Mouse (Mus musculus): Measurements from ENCODE around the gene Klhl5. TPM values are rescaled to one million over a fixed set of nuclear protein-coding genes. Genes with fewer than 3 reads are reported as not detected.
A peak's percentile ranks its signal among the peaks of the same experiment; 100 is the strongest.

Gene Klhl5
- polyA plus RNA-seq, 1 experiment from 2014 or later = 31.8 TPM

GRCm38 (mm10) chr5:65086522-65086921 is 20.8 kb upstream of the Klhl5 start:
- Histone ChIP-seq H3K27me3 (ENCODE audit: insufficient read depth, low read length) (no peaks in the 10 kb centered on the region), H3K9me3 (ENCODE audit: low read depth, low read length) (no peaks in the 10 kb centered on the region), H3K9ac (no peak overlapping the region), H3K4me2 (no peak overlapping the region), H3K4me1 (ENCODE audit: insufficient read depth) (no peaks in the 10 kb centered on the region), H3K36me3 (ENCODE audit: insufficient read depth) (no peaks in the 10 kb centered on the region), H3K4me3 (ENCODE audit: low read depth, low read length) (no peak overlapping the region), H3K27ac (ENCODE audit: low read depth) (no peak overlapping the region)
- TF ChIP-seq CTCF (IDR thresholded peaks at IDR 0.05; ENCODE audit: low read depth) = no peak
- 67% methylated on average over 6 of the region's 6 CpGs for WGBS
- DNase-seq = peak; percentile 26
- ATAC-seq (ENCODE audit: insufficient read depth) = no peak

GRCm38 (mm10) chr5:65089707-65090106 is 17.6 kb upstream of the Klhl5 start:
- ATAC-seq (ENCODE audit: insufficient read depth) (no peak), DNase-seq (no peak)
- Histone ChIP-seq H3K4me3 (ENCODE audit: low read depth, low read length) (no peak overlapping the region), H3K27ac (ENCODE audit: low read depth) (no peak overlapping the region), H3K36me3 (ENCODE audit: insufficient read depth) (no peaks in the 10 kb centered on the region), H3K4me2 (no peak overlapping the region), H3K9me3 (ENCODE audit: low read depth, low read length) (no peaks in the 10 kb centered on the region), H3K4me1 (ENCODE audit: insufficient read depth) (no peaks in the 10 kb centered on the region), H3K9ac (no peak overlapping the region), H3K27me3 (ENCODE audit: insufficient read depth, low read length) (no peaks in the 10 kb centered on the region)
- TF ChIP-seq CTCF (IDR thresholded peaks at IDR 0.05; ENCODE audit: low read depth) = no peak
- 51% methylated on average over 3 of the region's 3 CpGs for WGBS

GRCm38 (mm10) chr5:65091184-65091858 is 16.0 kb upstream of the Klhl5 start:
- DNase-seq (no peak), ATAC-seq (ENCODE audit: insufficient read depth) (no peak)
- H3K27ac ChIP-seq (ENCODE audit: low read depth) = no peak overlapping the region
- peak overlapping the region; percentile 7 for H3K4me2 ChIP-seq
- no peaks in the 10 kb centered on the region for H3K4me1 ChIP-seq (ENCODE audit: insufficient read depth)
- no peak for TF ChIP-seq CTCF (IDR thresholded peaks at IDR 0.05; ENCODE audit: low read depth)
- no peak overlapping the region for H3K9ac ChIP-seq
- no peaks in the 10 kb centered on the region for H3K36me3 ChIP-seq (ENCODE audit: insufficient read depth)
- no peaks in the 10 kb centered on the region for H3K9me3 ChIP-seq (ENCODE audit: low read depth, low read length)
- 49% methylated on average over 11 of the region's 11 CpGs for WGBS
- no peak overlapping the region for H3K4me3 ChIP-seq (ENCODE audit: low read depth, low read length)
- H3K27me3 ChIP-seq (ENCODE audit: insufficient read depth, low read length) = no peaks in the 10 kb centered on the region

- Histone ChIP-seq H3K36me3 (ENCODE audit: insufficient read depth) (no peaks in the 10 kb centered on the region), H3K27me3 (ENCODE audit: insufficient read depth, low read length) (no peaks in the 10 kb centered on the region), H3K4me3 (ENCODE audit: low read depth, low read length) (no peak within 1 kb of the TSS), H3K4me2 (peak within 1 kb of the TSS; percentile 7), H3K9me3 (ENCODE audit: low read depth, low read length) (no peaks in the 10 kb centered on the region), H3K27ac (ENCODE audit: low read depth) (no peak within 1 kb of the TSS), H3K9ac (no peak within 1 kb of the TSS), H3K4me1 (ENCODE audit: insufficient read depth) (no peaks in the 10 kb centered on the region)
- 34% methylated on average over 5 of the region's 5 CpGs for WGBS
- TF ChIP-seq CTCF (IDR thresholded peaks at IDR 0.05; ENCODE audit: low read depth) = no peak
- DNase-seq (peak; percentile 64), ATAC-seq (ENCODE audit: insufficient read depth) (no peak)
Observed at GRCm38 (mm10) chr5:65091921-65092320, 15.4 kb upstream of the Klhl5 start, which contains the start of gene Tmem156. TSS of gene Tmem156 (minus strand) at chr5:65092132.

- H3K27ac ChIP-seq (ENCODE audit: low read depth) = no peak overlapping the region
- H3K36me3 ChIP-seq (ENCODE audit: insufficient read depth) = no peaks in the 10 kb centered on the region
- H3K4me2 ChIP-seq = no peak overlapping the region
- ATAC-seq (ENCODE audit: insufficient read depth) (no peak), DNase-seq (no peak)
- no peaks in the 10 kb centered on the region for H3K4me1 ChIP-seq (ENCODE audit: insufficient read depth)
- no peak for TF ChIP-seq CTCF (IDR thresholded peaks at IDR 0.05; ENCODE audit: low read depth)
- H3K4me3 ChIP-seq (ENCODE audit: low read depth, low read length) = no peak overlapping the region
- H3K9ac ChIP-seq = no peak overlapping the region
- H3K9me3 ChIP-seq (ENCODE audit: low read depth, low read length) = no peaks in the 10 kb centered on the region
- no peaks in the 10 kb centered on the region for H3K27me3 ChIP-seq (ENCODE audit: insufficient read depth, low read length)
Observed at GRCm38 (mm10) chr5:65093769-65094168, 13.6 kb upstream of the Klhl5 start.

GRCm38 (mm10) chr5:65094902-65095545 is 12.3 kb upstream of the Klhl5 start:
- Histone ChIP-seq H3K9me3 (ENCODE audit: low read depth, low read length) (no peaks in the 10 kb centered on the region), H3K27ac (ENCODE audit: low read depth) (no peak overlapping the region), H3K4me2 (no peak overlapping the region), H3K27me3 (ENCODE audit: insufficient read depth, low read length) (no peaks in the 10 kb centered on the region), H3K4me3 (ENCODE audit: low read depth, low read length) (no peak overlapping the region), H3K36me3 (ENCODE audit: insufficient read depth) (no peaks in the 10 kb centered on the region), H3K4me1 (ENCODE audit: insufficient read depth) (no peaks in the 10 kb centered on the region), H3K9ac (no peak overlapping the region)
- 80% methylated on average over 7 of the region's 7 CpGs for WGBS
- no peak for TF ChIP-seq CTCF (IDR thresholded peaks at IDR 0.05; ENCODE audit: low read depth)
- no peak for ATAC-seq (ENCODE audit: insufficient read depth)
- DNase-seq = no peak

DNA sequence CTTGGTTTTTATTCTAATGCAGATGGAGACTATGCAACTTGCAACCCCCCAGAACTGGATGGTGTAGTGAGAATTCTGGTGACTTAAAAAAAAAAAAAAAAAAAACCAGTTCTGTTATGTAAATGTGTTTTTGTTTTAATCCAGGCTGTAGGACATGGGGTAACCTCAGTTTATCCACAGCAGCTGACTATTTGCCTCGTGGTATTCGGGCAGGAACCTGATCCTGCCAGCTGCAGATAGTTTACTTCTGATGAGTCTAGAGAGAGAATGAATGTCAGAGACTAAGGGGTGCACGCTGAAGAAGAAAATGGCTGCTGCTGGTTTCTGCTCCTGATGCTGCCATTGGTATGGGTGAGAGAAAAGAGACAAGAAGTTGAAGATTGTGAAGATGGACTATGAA is 11.3 kb upstream of the Klhl5 start:
- Histone ChIP-seq H3K27me3 (ENCODE audit: insufficient read depth, low read length) (no peaks in the 10 kb centered on the region), H3K4me1 (ENCODE audit: insufficient read depth) (no peaks in the 10 kb centered on the region), H3K9me3 (ENCODE audit: low read depth, low read length) (no peaks in the 10 kb centered on the region), H3K4me2 (no peak overlapping the region), H3K9ac (no peak overlapping the region), H3K4me3 (ENCODE audit: low read depth, low read length) (no peak overlapping the region), H3K36me3 (ENCODE audit: insufficient read depth) (no peaks in the 10 kb centered on the region), H3K27ac (ENCODE audit: low read depth) (no peak overlapping the region)
- TF ChIP-seq CTCF (IDR thresholded peaks at IDR 0.05; ENCODE audit: low read depth) = no peak
- no peak for DNase-seq
- WGBS = 66% methylated on average over 3 of the region's 3 CpGs
- no peak for ATAC-seq (ENCODE audit: insufficient read depth)
